Mouse (Mus musculus) adipocyte (in vitro differentiated cells): ENCODE measurements around the gene Hira.
A peak's percentile ranks its signal among the peaks of the same experiment; 100 is the strongest.
"Not testable (repeated sequence)": the region's sequence is repeated elsewhere in the genome, so short reads cannot be mapped to it uniquely, and the experiment has no call there.

Experiments used
- DNase-seq: peaks from one replicate; pipeline ENCODE4 v3.0.0-alpha.2; 2016; ENCODE audit warnings: low spot score

The Hira gene

GRCm38 (mm10) chr16:18921771-18922170 lies 44.9 kb downstream of the Hira start:
- DNase-seq: peak; percentile 75

- DNase-seq: no peak
Measured at GRCm38 (mm10) chr16:18927963-18928362, 51.1 kb downstream of the Hira start.

- peak; percentile 29 for DNase-seq
Measured at GRCm38 (mm10) chr16:18938321-18939082, 61.7 kb downstream of the Hira start.

GRCm38 (mm10) chr16:18943906-18944305 lies 67.1 kb downstream of the Hira start:
- DNase-seq: no peak

GRCm38 (mm10) chr16:18948941-18949340 lies 72.1 kb downstream of the Hira start:
- no peak for DNase-seq

- DNase-seq: no peak
Measured at GRCm38 (mm10) chr16:18950351-18950750, 73.5 kb downstream of the Hira start.

- DNase-seq: no peak
Measured at GRCm38 (mm10) chr16:18952813-18953212, 76.0 kb downstream of the Hira start.

GRCm38 (mm10) chr16:18955070-18955469 lies 78.2 kb downstream of the Hira start:
- DNase-seq: no peak

- DNase-seq: no peak
Measured at GRCm38 (mm10) chr16:18963486-18963885, 86.6 kb downstream of the Hira start.

- DNase-seq: no peak
Measured at GRCm38 (mm10) chr16:18969420-18970128, 92.7 kb downstream of the Hira start.

- no peak for DNase-seq
Measured at GRCm38 (mm10) chr16:18970837-18971236, 94.0 kb downstream of the Hira start.

- DNase-seq: not testable (repeated sequence)
Measured at GRCm38 (mm10) chr16:18975665-18976064, 98.8 kb downstream of the Hira start.

- no peak for DNase-seq
Measured at GRCm38 (mm10) chr16:18976315-18976714, 99.5 kb downstream of the Hira start.

- DNase-seq: no peak
Measured at GRCm38 (mm10) chr16:18986381-18986780, 109.5 kb downstream of the Hira start.

GRCm38 (mm10) chr16:18986860-18987259 lies 110.0 kb downstream of the Hira start:
- no peak for DNase-seq

GRCm38 (mm10) chr16:19002610-19003389 lies 126.0 kb downstream of the Hira start:
- DNase-seq: peak; percentile 19

GRCm38 (mm10) chr16:19003757-19004156 lies 126.9 kb downstream of the Hira start:
- DNase-seq: no peak

GRCm38 (mm10) chr16:19005298-19005697 lies 128.5 kb downstream of the Hira start:
- DNase-seq: no peak

GRCm38 (mm10) chr16:19006715-19007114 lies 129.9 kb downstream of the Hira start:
- DNase-seq: no peak

- not testable (repeated sequence) for DNase-seq
Measured at GRCm38 (mm10) chr16:19007186-19007591, 130.4 kb downstream of the Hira start.

- DNase-seq: no peak
Measured at GRCm38 (mm10) chr16:19010710-19011109, 133.9 kb downstream of the Hira start.

- no peak for DNase-seq
Measured at GRCm38 (mm10) chr16:19013550-19013949, 136.7 kb downstream of the Hira start.

GRCm38 (mm10) chr16:19014650-19015049 lies 137.8 kb downstream of the Hira start:
- DNase-seq: no peak
